In the genomic region with DNA sequence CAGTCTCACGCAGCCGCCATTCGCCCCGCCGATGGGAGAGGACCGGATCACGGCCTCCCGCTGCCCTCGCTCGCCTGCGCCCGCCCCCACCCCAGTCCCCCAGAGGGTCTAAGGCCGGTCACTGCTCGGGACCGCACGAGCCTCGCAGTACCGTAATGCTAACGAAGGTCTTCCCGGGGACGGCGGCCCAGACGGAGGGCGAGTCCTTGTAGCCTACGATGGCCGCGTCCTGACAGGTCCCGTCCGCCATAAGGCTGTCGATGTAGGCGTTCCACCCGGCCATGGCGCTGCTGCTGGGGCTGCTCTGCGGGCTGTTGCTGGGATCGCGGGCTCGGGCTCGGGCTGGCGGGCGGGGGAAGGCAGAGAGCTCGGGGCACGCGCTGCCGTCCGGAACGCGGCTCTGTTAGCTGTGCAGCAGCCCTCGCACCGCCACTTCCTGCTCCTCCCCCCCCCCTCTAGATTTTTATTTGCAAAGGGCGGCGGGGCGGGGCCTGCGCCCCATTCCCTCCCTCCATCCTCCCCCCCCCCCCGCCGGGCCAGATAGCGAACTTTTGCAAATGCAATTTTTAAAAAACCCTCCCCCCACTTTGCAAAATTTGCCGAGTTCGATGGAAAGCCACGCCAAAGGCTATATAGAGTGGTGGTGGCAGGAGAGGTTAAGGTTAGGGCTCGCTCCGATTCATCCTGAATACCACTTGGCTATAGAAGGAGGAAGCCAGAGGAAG, we compare ENCODE assay signal across 8 mouse cellular contexts. TPM values are rescaled to one million over a fixed set of nuclear protein-coding genes. Genes with fewer than 3 reads are reported as not detected.
DNase-seq lines count a peak whose midpoint lies in the region; ATAC-seq lines count a peak whose summit lies in the region.

TSS of gene Pfn1 (minus strand) at position 447 of the 725 bp plus-strand sequence.

- H3K9ac ChIP-seq in hindbrain, embryonic 12.5 days = peak within 1 kb of the TSS; percentile 92

- peak; percentile 67 for DNase-seq in MN1 (ENCODE audit: low spot score)
- DNase-seq in cerebellum, adult 18-20 months = peak; percentile 78 to 82
- DNase-seq in forelimb bud, embryonic 11.5 days (ENCODE audit: low read depth, low spot score) = peak; percentile 72
- peak; percentile 66 to 72 for DNase-seq in layer of hippocampus, postnatal 36 days
- DNase-seq in lung, postnatal 36 days = peak; percentile 78
- DNase-seq in retina, postnatal 1 day = peak; percentile 84
- peak; percentile 89 for DNase-seq in thymus, postnatal 4 days

- WGBS in hindbrain, embryonic 12.5 days = under 1% methylated on average over 51 of the region's 61 CpGs

- no peaks in the 10 kb centered on the region for H3K27me3 ChIP-seq in hindbrain, embryonic 12.5 days

- H3K9me3 ChIP-seq in hindbrain, embryonic 12.5 days (replicated peaks) = no peaks in the 10 kb centered on the region

- peak within 1 kb of the TSS; percentile 98 for H3K27ac ChIP-seq in hindbrain, embryonic 12.5 days

- peaks cover 32% of the 10 kb centered on the region for H3K36me3 ChIP-seq in hindbrain, embryonic 12.5 days

- peak within 1 kb of the TSS; percentile 98 for H3K4me2 ChIP-seq in hindbrain, embryonic 12.5 days (replicated peaks)

- H3K4me3 ChIP-seq in hindbrain, embryonic 12.5 days = peak within 1 kb of the TSS; percentile 99

- peaks cover 44% of the 10 kb centered on the region for H3K4me1 ChIP-seq in hindbrain, embryonic 12.5 days

- peak; percentile 51 for ATAC-seq in hindbrain, embryonic 12.5 days (ENCODE audit: low FRiP score)

RNA-seq across cellular contexts. Expression of gene Pfn1, which starts in this region (rescaled TPM):
- 1,190 and 1,267 TPM in 2 replicates for polyA plus RNA-seq in hindbrain, embryonic 12.5 days (2016; fragmentation: Nextera tagmentation; extraction: Ambion mirVana)
- 100 to 1,000 TPM; 346 to 373 TPM for total RNA-seq in layer of hippocampus, postnatal 36 days (2021)

Comparison
In these comparisons a context has a peak if more than half of its experiments do, and no peak if none do; other contexts are left out.
1. Peak in every context shown above with its lines: DNase-seq, ATAC-seq, H3K4me3 ChIP-seq and H3K27ac ChIP-seq.